Comparison of ENCODE assay signal across 8 mouse cellular contexts in genomic region chr14:26533821-26534756, GRCm38 (mm10). TPM values are rescaled to one million over a fixed set of nuclear protein-coding genes. Genes with fewer than 3 reads are reported as not detected.
DNase-seq lines count a peak whose midpoint lies in the region; ATAC-seq lines count a peak whose summit lies in the region.

No protein-coding gene starts in this region.

- peak overlapping the region; percentile 89 for H3K4me2 ChIP-seq in hindbrain, embryonic 13.5 days
- peak overlapping the region; percentile 57 for H3K4me2 ChIP-seq in stomach, embryonic 15.5 days

- H3K4me1 ChIP-seq in hindbrain, embryonic 13.5 days (replicated peaks) = peaks cover 39% of the 10 kb centered on the region
- peaks cover 16% of the 10 kb centered on the region for H3K4me1 ChIP-seq in stomach, embryonic 15.5 days

- intact Hi-C loops in left cerebral cortex, postnatal 4 days (cut with DNase I) = loop anchor here (5.0 kb wide), 1 partner anchor 48 kb away; no protein-coding TSS in a partner anchor

- H3K9me3 ChIP-seq in hindbrain, embryonic 13.5 days = no peaks in the 10 kb centered on the region
- H3K9me3 ChIP-seq in stomach, embryonic 15.5 days = no peaks in the 10 kb centered on the region

- peak overlapping the region; percentile 93 for H3K27ac ChIP-seq in hindbrain, embryonic 13.5 days
- H3K27ac ChIP-seq in stomach, embryonic 15.5 days = peak overlapping the region; percentile 83

- peak; percentile 45 for DNase-seq in retina, postnatal 1 day
- DNase-seq in retina, embryonic 14.5 days (ENCODE audit: low spot score) = no peak
- peak; percentile 52 for DNase-seq in c-Kit-positive CD71-positive TER-119-positive erythroid progenitor cells, embryonic 14.5 days (ENCODE audit: low spot score)
- DNase-seq in forelimb bud, embryonic 11.5 days (ENCODE audit: low read depth, low spot score) = peak; percentile 49
- DNase-seq in left cerebral cortex, postnatal 4 days = peak; percentile 66
- DNase-seq in mesoderm, embryonic 11.5 days (ENCODE audit: low read depth, low spot score) = peak; percentile 71

- peak overlapping the region; percentile 96 for H3K9ac ChIP-seq in hindbrain, embryonic 13.5 days
- peak overlapping the region; percentile 91 for H3K9ac ChIP-seq in stomach, embryonic 15.5 days

- peak; percentile 89 for ATAC-seq in hindbrain, embryonic 13.5 days (ENCODE audit: low FRiP score)
- ATAC-seq in stomach, embryonic 15.5 days (ENCODE audit: insufficient read depth, low FRiP score, low read depth) = peak; percentile 73

- H3K36me3 ChIP-seq in hindbrain, embryonic 13.5 days = peaks cover 5% of the 10 kb centered on the region; the same call in 1 of the 2 replicates
- H3K36me3 ChIP-seq in stomach, embryonic 15.5 days = no peaks in the 10 kb centered on the region

- H3K27me3 ChIP-seq in hindbrain, embryonic 13.5 days = no peaks in the 10 kb centered on the region
- no peaks in the 10 kb centered on the region for H3K27me3 ChIP-seq in stomach, embryonic 15.5 days (replicated peaks)

- peak overlapping the region; percentile 98 for H3K4me3 ChIP-seq in hindbrain, embryonic 13.5 days
- peak overlapping the region; percentile 91 for H3K4me3 ChIP-seq in stomach, embryonic 15.5 days (replicated peaks)

- under 1% methylated on average over 78 of the region's 92 CpGs for WGBS in hindbrain, embryonic 13.5 days
- under 1% methylated on average over 88 of the region's 92 CpGs for WGBS in stomach, embryonic 15.5 days

RNA-seq across cellular contexts. Expression of gene Slmap, which starts 0.6 kb away (rescaled TPM):
- 11.4 and 13.3 TPM in 2 replicates for polyA plus RNA-seq in hindbrain, embryonic 13.5 days (2015; fragmentation: Nextera tagmentation; extraction: Ambion mirVana)
- 10 to 100 TPM; 60.7 to 67.6 TPM for total RNA-seq in left cerebral cortex, postnatal 4 days (2021)
- 48.3 and 49.9 TPM in 2 replicates for polyA plus RNA-seq in stomach, embryonic 15.5 days (2015; fragmentation: Nextera tagmentation; extraction: Ambion mirVana)

RNA-seq across cellular contexts. Expression of gene Dennd6a, which starts 39.6 kb away (rescaled TPM):
- 20.6 and 20.9 TPM in 2 replicates for polyA plus RNA-seq in hindbrain, embryonic 13.5 days (2015; fragmentation: Nextera tagmentation; extraction: Ambion mirVana)
- total RNA-seq in left cerebral cortex, postnatal 4 days (2021) = 10 to 100 TPM; 19.7 to 22.7 TPM
- polyA plus RNA-seq in stomach, embryonic 15.5 days (2015; fragmentation: Nextera tagmentation; extraction: Ambion mirVana) = 34.4 and 36.0 TPM in 2 replicates
